Comparison of ENCODE assay signal across 24 mouse cellular contexts in the genomic region with DNA sequence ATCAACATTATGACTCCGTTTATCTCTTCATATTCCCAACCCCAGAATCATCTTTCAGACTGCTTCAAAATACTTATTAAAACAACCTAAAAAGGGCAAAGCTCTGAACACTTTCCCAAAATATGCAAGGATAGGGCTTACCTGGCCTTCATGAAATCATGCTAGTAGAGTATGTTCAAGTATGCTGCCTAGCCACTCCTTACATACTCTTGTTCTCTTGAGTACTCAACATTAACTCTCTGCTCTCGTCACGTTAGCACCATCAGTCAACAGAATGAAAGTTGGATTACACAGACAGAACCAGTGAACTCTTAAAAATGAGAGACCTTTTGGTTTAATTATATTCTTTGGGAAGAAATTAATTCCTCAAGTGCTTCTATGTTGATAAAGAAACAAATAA.
"Had no signal": no experiment of that assay in that cellular context is flagged by ENCODE, and none has a peak within 500 bp of the region (broad histone marks: within the 10 kb centered on the region; RNA-seq: fewer than 3 reads in every experiment).

No protein-coding gene starts in this region.

- H3K27me3 ChIP-seq: heart, embryonic 13.5 days; heart, embryonic 15.5 days; hindbrain, embryonic 13.5 days; hindbrain, embryonic 15.5 days; kidney, embryonic 15.5 days; limb, embryonic 13.5 days; limb, embryonic 15.5 days had no signal

- H3K4me3 ChIP-seq: heart, adult 2 months; heart, embryonic 13.5 days; heart, embryonic 15.5 days; hindbrain, embryonic 13.5 days; hindbrain, embryonic 15.5 days; kidney, embryonic 15.5 days; limb, embryonic 13.5 days; limb, embryonic 15.5 days had no signal

- H3K27ac ChIP-seq: heart, adult 2 months; heart, embryonic 13.5 days; heart, embryonic 15.5 days; hindbrain, embryonic 13.5 days; hindbrain, embryonic 15.5 days; hindbrain, postnatal 0 days; kidney, embryonic 15.5 days; kidney, postnatal 0 days; limb, embryonic 15.5 days had no signal

- H3K4me1 ChIP-seq: kidney, embryonic 15.5 days had no signal

- H3K9ac ChIP-seq: heart, embryonic 13.5 days; heart, embryonic 15.5 days; hindbrain, embryonic 13.5 days; hindbrain, embryonic 15.5 days; kidney, embryonic 15.5 days; limb, embryonic 13.5 days; limb, embryonic 15.5 days had no signal

- H3K9me3 ChIP-seq: heart, embryonic 13.5 days; heart, embryonic 15.5 days; hindbrain, embryonic 13.5 days; hindbrain, embryonic 15.5 days; kidney, embryonic 15.5 days; limb, embryonic 13.5 days; limb, embryonic 15.5 days had no signal

- H3K36me3 ChIP-seq: heart, embryonic 13.5 days; heart, embryonic 15.5 days; hindbrain, embryonic 13.5 days; hindbrain, embryonic 15.5 days; kidney, embryonic 15.5 days; limb, embryonic 13.5 days; limb, embryonic 15.5 days had no signal

- DNase-seq: gastrocnemius, postnatal 14 days; gastrocnemius, postnatal 36 days; heart, adult 11 months; heart, adult 2 months; heart, postnatal 14 days; heart, postnatal 36 days; kidney, adult 11 months; kidney, adult 2 months; kidney, adult 9 months; kidney, postnatal 14 days; kidney, postnatal 36 days; layer of hippocampus, adult 9-11 months; layer of hippocampus, postnatal 36 days; left cerebral cortex, postnatal 4 days had no signal

- H3K4me2 ChIP-seq: heart, embryonic 11.5 days; heart, embryonic 13.5 days; heart, embryonic 15.5 days; hindbrain, embryonic 13.5 days; hindbrain, embryonic 15.5 days; kidney, embryonic 15.5 days; limb, embryonic 13.5 days; limb, embryonic 15.5 days had no signal

- ATAC-seq: hindbrain, postnatal 0 days had no signal
